Mouse (Mus musculus): ENCODE data around the gene Olfr885.

GRCm38 (mm10) chr9:38025508-38025907 is 35.6 kb upstream of the Olfr885 start, which contains the start of gene Olfr883:
- TF ChIP-seq ZNF384 (IDR thresholded peaks at IDR 0.05; ENCODE audit: low read depth, low read length): no peak
- TF ChIP-seq MAFK (IDR thresholded peaks at IDR 0.05; ENCODE audit: insufficient read depth, low read depth, low read length): no peak

Data from ES-E14 (cell line).